Mouse (Mus musculus): ENCODE data around the gene Wnt9a.

DNA sequence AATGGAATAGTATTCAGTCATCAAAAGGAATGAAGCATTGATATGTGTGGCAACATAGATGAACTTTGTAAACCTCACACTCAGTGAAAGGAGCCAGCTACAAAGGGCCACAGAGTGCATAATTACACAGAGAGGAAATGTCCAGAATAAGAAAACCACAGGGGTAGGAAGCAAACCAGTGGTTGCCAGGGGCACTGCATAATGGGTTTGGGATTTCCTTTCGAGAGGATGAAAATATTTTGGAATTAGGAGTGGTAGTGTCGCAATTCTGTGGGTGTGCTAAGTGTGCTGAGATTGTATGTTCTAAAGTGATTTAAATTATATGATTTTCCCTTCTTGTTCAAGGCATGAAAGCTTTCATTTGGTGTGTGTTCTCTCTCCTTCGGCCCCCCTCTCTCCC is 32.5 kb upstream of the Wnt9a start:
- no peak for TF ChIP-seq CTCF (IDR thresholded peaks at IDR 0.05; ENCODE audit: low read depth)
- no peak for TF ChIP-seq EP300 (IDR thresholded peaks at IDR 0.05; ENCODE audit: low read depth)

All from liver, embryonic 14.5 days (tissue).